Mouse (Mus musculus): ENCODE data around the gene Fibp.

- TF ChIP-seq CTCF (IDR thresholded peaks at IDR 0.05; ENCODE audit: borderline replicate concordance, insufficient read depth, low read depth, low read length) (no peak), POLR2A (IDR thresholded peaks at IDR 0.05; ENCODE audit: borderline replicate concordance, insufficient read depth, low read length) (no peak)
Observed at GRCm38 (mm10) chr19:5486771-5487170, 26.4 kb downstream of the Fibp start.
